Mouse (Mus musculus) hindbrain, embryonic 14.5 days (tissue): ENCODE data around the gene Gm45234. TPM values are rescaled to one million over a fixed set of nuclear protein-coding genes. Genes with fewer than 3 reads are reported as not detected.
A peak's percentile ranks its signal among the peaks of the same experiment; 100 is the strongest.

Experiments used
- ATAC-seq: fragments of 200-750 bp; cut with Nextera tagmentation; 2 replicates; pipeline ENCODE4 v1.8.0; 2017; ENCODE audit warnings: moderate number of reproducible peaks, mild to moderate bottlenecking, moderate TSS enrichment, moderate library complexity; ENCODE audit not compliant: low FRiP score
- DNase-seq: peaks from one replicate; pipeline ENCODE4 v3.0.0-alpha.2; 2015; ENCODE audit warnings: low spot score
- H3K27ac ChIP-seq: fragments of 300-500 bp; sonication (generic); 2 replicates; pipeline ENCODE4 v1.5.1; 2014; ENCODE audit warnings: mild to moderate bottlenecking, moderate library complexity
- H3K27me3 ChIP-seq: fragments of 300-500 bp; sonication (generic); 2 replicates; pipeline ENCODE4 v1.6.1; 2014; ENCODE audit warnings: mild to moderate bottlenecking, low read length, mixed read lengths; ENCODE audit not compliant: control insufficient read depth, insufficient read depth
- H3K36me3 ChIP-seq: fragments of 300-500 bp; sonication (generic); replicated peaks from 2 replicates; pipeline ENCODE4 v1.6.1; 2014; ENCODE audit not compliant: control insufficient read depth, insufficient read depth
- H3K4me1 ChIP-seq: fragments of 300-500 bp; sonication (generic); replicated peaks from 2 replicates; pipeline ENCODE4 v1.6.1; 2014; ENCODE audit warnings: antibody characterized with exemption, low read length, mixed read lengths; ENCODE audit not compliant: control insufficient read depth, insufficient read depth
- H3K4me2 ChIP-seq: fragments of 300-500 bp; sonication (generic); replicated peaks from 2 replicates; pipeline ENCODE4 v1.6.1; 2014; ENCODE audit warnings: mild to moderate bottlenecking, moderate library complexity
- H3K4me3 ChIP-seq: fragments of 300-500 bp; sonication (generic); replicated peaks from 2 replicates; pipeline ENCODE4 v1.5.1; 2014; ENCODE audit warnings: mild to moderate bottlenecking, low read length
- H3K9ac ChIP-seq: fragments of 300-500 bp; sonication (generic); 2 replicates; pipeline ENCODE4 v1.6.1; 2014
- H3K9me3 ChIP-seq: fragments of 300-500 bp; sonication (generic); 2 replicates; pipeline ENCODE4 v1.6.1; 2016; ENCODE audit warnings: low read length; ENCODE audit not compliant: control insufficient read depth
- WGBS: fragments of 180-500 bp; shearing (Covaris S2); extraction: QIAGEN DNeasy Blood & Tissue Kit; methylation state at CpG from one replicate; pipeline ENCODE4 v1.1.7; 2014; 5-methylcytosine and 5-hydroxymethylcytosine counted together
- polyA plus RNA-seq: library from polyadenylated mRNA; unstranded; fragments of >200 nt; fragmentation: Nextera tagmentation; extraction: Ambion mirVana; gene quantifications from 2 replicates; pipeline ENCODE4 v1.2.1, GENCODE M21; 2014

Gene Gm45234
- polyA plus RNA-seq, 1 experiment from 2014 or later = not detected

- ATAC-seq (no peak), DNase-seq (no peak)
- H3K27ac ChIP-seq = peak overlapping the region; percentile 90
- H3K4me2 ChIP-seq = peak overlapping the region; percentile 94
- H3K27me3 ChIP-seq = no peaks in the 10 kb centered on the region
- peaks cover 23% of the 10 kb centered on the region for H3K4me1 ChIP-seq
- WGBS = 71% methylated on average over 26 of the region's 26 CpGs
- H3K36me3 ChIP-seq = peaks cover 65% of the 10 kb centered on the region
- H3K9ac ChIP-seq = peak overlapping the region; percentile 29; the same call in 1 of the 2 replicates
- H3K9me3 ChIP-seq = no peaks in the 10 kb centered on the region
- H3K4me3 ChIP-seq = 0 out of 2 replicates have a peak overlapping the region, but pooled peaks have one; percentile 40
These were observed 11.0 kb downstream of the Gm45234 start for GRCm38 (mm10) chr6:124744755-124745321.

- H3K4me3 ChIP-seq = no peak overlapping the region
- no peak overlapping the region for H3K4me2 ChIP-seq
- ATAC-seq = no peak
- H3K9me3 ChIP-seq = no peaks in the 10 kb centered on the region
- no peak for DNase-seq
- H3K9ac ChIP-seq = 0 out of 2 replicates have a peak overlapping the region, but pooled peaks have one; percentile 18
- H3K4me1 ChIP-seq = peaks cover 35% of the 10 kb centered on the region
- 89% methylated on average over 8 of the region's 8 CpGs for WGBS
- H3K27ac ChIP-seq = no peak overlapping the region
- no peaks in the 10 kb centered on the region for H3K27me3 ChIP-seq
- H3K36me3 ChIP-seq = peaks cover 53% of the 10 kb centered on the region
These were observed 12.2 kb downstream of the Gm45234 start for GRCm38 (mm10) chr6:124743647-124744046.

GRCm38 (mm10) chr6:124742839-124743514 lies 12.8 kb downstream of the Gm45234 start:
- DNase-seq = no peak
- peaks cover 47% of the 10 kb centered on the region for H3K36me3 ChIP-seq
- 88% methylated on average over 15 of the region's 15 CpGs for WGBS
- H3K4me2 ChIP-seq = no peak overlapping the region
- H3K9me3 ChIP-seq = no peaks in the 10 kb centered on the region
- H3K4me1 ChIP-seq = peaks cover 36% of the 10 kb centered on the region
- no peak overlapping the region for H3K4me3 ChIP-seq
- 0 out of 2 replicates have a peak overlapping the region, but pooled peaks have one; percentile 18 for H3K9ac ChIP-seq
- no peak for ATAC-seq
- H3K27ac ChIP-seq = no peak overlapping the region
- H3K27me3 ChIP-seq = no peaks in the 10 kb centered on the region

- no peak for DNase-seq
- Histone ChIP-seq H3K4me2 (peak overlapping the region; percentile 83), H3K27ac (peak overlapping the region; percentile 98), H3K9me3 (no peaks in the 10 kb centered on the region), H3K9ac (peak overlapping the region; percentile 96), H3K36me3 (peaks cover 35% of the 10 kb centered on the region), H3K4me3 (peak overlapping the region; percentile 73), H3K4me1 (peaks cover 36% of the 10 kb centered on the region), H3K27me3 (no peaks in the 10 kb centered on the region)
- WGBS = 76% methylated on average over 3 of the region's 3 CpGs
- ATAC-seq = no peak
These were observed 14.0 kb downstream of the Gm45234 start for GRCm38 (mm10) chr6:124741842-124742241.

GRCm38 (mm10) chr6:124740888-124741761 lies 14.7 kb downstream of the Gm45234 start, which contains the start of gene Grcc10:
Gene Grcc10, minus strand, starts transcription at chr6:124741374.
- DNase-seq = peak; percentile 88
- Histone ChIP-seq H3K36me3 (peaks cover 30% of the 10 kb centered on the region), H3K4me3 (peak within 1 kb of the TSS; percentile 73), H3K9ac (peak within 1 kb of the TSS; percentile 96), H3K27ac (peak within 1 kb of the TSS; percentile 98), H3K4me1 (peaks cover 31% of the 10 kb centered on the region), H3K27me3 (no peaks in the 10 kb centered on the region), H3K9me3 (no peaks in the 10 kb centered on the region), H3K4me2 (peak within 1 kb of the TSS; percentile 83)
- ATAC-seq = peak; percentile 78
- under 1% methylated on average over 41 of the region's 41 CpGs for WGBS

GRCm38 (mm10) chr6:124740211-124740887 lies 15.5 kb downstream of the Gm45234 start:
- ATAC-seq (peak; percentile 19), DNase-seq (peak; percentile 66)
- H3K9me3 ChIP-seq = no peaks in the 10 kb centered on the region
- H3K27me3 ChIP-seq = no peaks in the 10 kb centered on the region
- peaks cover 27% of the 10 kb centered on the region for H3K4me1 ChIP-seq
- H3K4me3 ChIP-seq = peak overlapping the region; percentile 73
- H3K27ac ChIP-seq = peak overlapping the region; percentile 98
- H3K36me3 ChIP-seq = peaks cover 30% of the 10 kb centered on the region
- WGBS = under 1% methylated on average over 28 of the region's 29 CpGs
- H3K4me2 ChIP-seq = peak overlapping the region; percentile 83
- peak overlapping the region; percentile 96 for H3K9ac ChIP-seq

GRCm38 (mm10) chr6:124739231-124739796 lies 16.5 kb downstream of the Gm45234 start:
- 89% methylated on average over 10 of the region's 10 CpGs for WGBS
- Histone ChIP-seq H3K9ac (peak overlapping the region; percentile 96), H3K9me3 (no peaks in the 10 kb centered on the region), H3K4me2 (peak overlapping the region; percentile 83), H3K4me3 (no peak overlapping the region; the same call in 1 of the 2 replicates), H3K4me1 (peaks cover 27% of the 10 kb centered on the region), H3K27ac (peak overlapping the region; percentile 98), H3K36me3 (peaks cover 22% of the 10 kb centered on the region), H3K27me3 (no peaks in the 10 kb centered on the region)
- no peak for DNase-seq
- ATAC-seq = no peak

- Histone ChIP-seq H3K27ac (no peak within 1 kb of the TSS), H3K27me3 (no peaks in the 10 kb centered on the region), H3K36me3 (peaks cover 14% of the 10 kb centered on the region), H3K4me1 (peaks cover 27% of the 10 kb centered on the region), H3K9ac (peak within 1 kb of the TSS; percentile 96), H3K9me3 (no peaks in the 10 kb centered on the region), H3K4me3 (no peak within 1 kb of the TSS), H3K4me2 (peak within 1 kb of the TSS; percentile 83)
- DNase-seq = no peak
- no peak for ATAC-seq
- WGBS = 33% methylated on average over 15 of the region's 15 CpGs
These were observed 17.3 kb downstream of the Gm45234 start, which contains the start of gene Ptpn6 for GRCm38 (mm10) chr6:124738511-124739023. Gene Ptpn6, minus strand, starts transcription at chr6:124738714.
